Mouse (Mus musculus) megakaryocyte-erythroid progenitor cell, adult 5-6 weeks (primary cell): ENCODE data around the gene Hs3st3b1. TPM values are rescaled to one million over a fixed set of nuclear protein-coding genes. Genes with fewer than 3 reads are reported as not detected.

ENCODE experiments used
- ATAC-seq: replicated peaks from 2 replicates; pipeline ENCODE4 v1.8.0; 2016; ENCODE audit warnings: mild to moderate bottlenecking, inconsistent platforms; ENCODE audit not compliant: severe bottlenecking, poor library complexity, low FRiP score, low TSS enrichment
- total RNA-seq, 2 experiments: library from RNA; stranded (forward) in 1 of 2; stranded (reverse) in 1 of 2; fragments of 200-1000, 215-1000 nt in 1 of 2; fragments of >200 nt in 1 of 2; fragmentation: Nextera tagmentation in 1 of 2; gene quantifications; 2 replicates each; pipeline ENCODE4 v1.2.3; 2014 to 2017

The Hs3st3b1 gene
- total RNA-seq, 2 experiments from 2014 or later: 0.80 TPM; not detected in 1

GRCm38 (mm10) chr11:63897011-63897410 lies 25.1 kb downstream of the Hs3st3b1 start:
- ATAC-seq: no peak

- ATAC-seq: no peak
Observed at GRCm38 (mm10) chr11:63894188-63894587, 27.9 kb downstream of the Hs3st3b1 start.

GRCm38 (mm10) chr11:63893557-63893956 lies 28.5 kb downstream of the Hs3st3b1 start:
- no peak for ATAC-seq

- no peak for ATAC-seq
Observed at GRCm38 (mm10) chr11:63891479-63892020, 30.5 kb downstream of the Hs3st3b1 start.

- ATAC-seq: no peak
Observed at GRCm38 (mm10) chr11:63883385-63883784, 38.7 kb downstream of the Hs3st3b1 start.

- ATAC-seq: no peak
Observed at GRCm38 (mm10) chr11:63880296-63880695, 41.8 kb downstream of the Hs3st3b1 start.

- ATAC-seq: no peak
Observed at GRCm38 (mm10) chr11:63879261-63879660, 42.8 kb downstream of the Hs3st3b1 start.

- ATAC-seq: no peak
Observed at GRCm38 (mm10) chr11:63878616-63879015, 43.5 kb downstream of the Hs3st3b1 start.

GRCm38 (mm10) chr11:63862746-63863145 lies 59.3 kb downstream of the Hs3st3b1 start:
- no peak for ATAC-seq

GRCm38 (mm10) chr11:63861982-63862381 lies 60.1 kb downstream of the Hs3st3b1 start:
- no peak for ATAC-seq

- no peak for ATAC-seq
Observed at GRCm38 (mm10) chr11:63851041-63851730, 70.9 kb downstream of the Hs3st3b1 start.

- ATAC-seq: no peak
Observed at GRCm38 (mm10) chr11:63850261-63850660, 71.8 kb downstream of the Hs3st3b1 start.

- no peak for ATAC-seq
Observed at GRCm38 (mm10) chr11:63845379-63845778, 76.7 kb downstream of the Hs3st3b1 start.

- ATAC-seq: no peak
Observed at GRCm38 (mm10) chr11:63844701-63845100, 77.4 kb downstream of the Hs3st3b1 start.

- ATAC-seq: no peak
Observed at GRCm38 (mm10) chr11:63837526-63837925, 84.6 kb downstream of the Hs3st3b1 start.

Other genes with a start within 250 kb of the Hs3st3b1 start
- gene Cox10, start 157.2 kb upstream of the Hs3st3b1 start, total RNA-seq (2014; fragmentation: Nextera tagmentation): 23.4 and 38.5 TPM in 2 replicates
- 24.3 and 33.2 TPM in 2 replicates for gene Cox10, start 157.2 kb upstream of the Hs3st3b1 start, total RNA-seq (2017)